Mouse (Mus musculus): ENCODE results near the gene Frmd4b.

DNA sequence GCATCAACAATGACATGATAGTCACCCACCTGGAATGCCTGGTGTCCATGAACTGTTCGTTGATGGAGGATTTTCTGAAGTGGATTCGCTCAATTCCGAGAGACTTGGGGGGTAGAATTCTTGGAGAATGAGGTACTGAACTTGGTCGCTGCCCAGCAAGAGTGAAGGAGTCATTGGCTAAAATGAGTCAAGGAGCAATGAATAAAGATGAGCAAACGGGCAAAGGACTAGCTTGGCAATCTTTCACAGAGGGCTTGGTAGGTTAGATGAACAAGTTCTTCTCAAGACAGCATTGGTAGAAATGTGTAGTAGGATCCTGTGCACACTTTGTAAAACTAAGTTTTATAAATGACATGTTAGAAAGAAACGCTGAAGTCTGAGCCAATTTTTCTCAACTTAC, 317.2 kb downstream of the Frmd4b start:
- TF ChIP-seq CTCF (IDR thresholded peaks at IDR 0.05; ENCODE audit: insufficient read depth, low read length), result no peak
- no peak for TF ChIP-seq POLR2A (IDR thresholded peaks at IDR 0.05; ENCODE audit: borderline replicate concordance, extremely low read depth, low read depth, low read length)
